29 mouse cellular contexts compared by ENCODE assay signal in the genomic region with DNA sequence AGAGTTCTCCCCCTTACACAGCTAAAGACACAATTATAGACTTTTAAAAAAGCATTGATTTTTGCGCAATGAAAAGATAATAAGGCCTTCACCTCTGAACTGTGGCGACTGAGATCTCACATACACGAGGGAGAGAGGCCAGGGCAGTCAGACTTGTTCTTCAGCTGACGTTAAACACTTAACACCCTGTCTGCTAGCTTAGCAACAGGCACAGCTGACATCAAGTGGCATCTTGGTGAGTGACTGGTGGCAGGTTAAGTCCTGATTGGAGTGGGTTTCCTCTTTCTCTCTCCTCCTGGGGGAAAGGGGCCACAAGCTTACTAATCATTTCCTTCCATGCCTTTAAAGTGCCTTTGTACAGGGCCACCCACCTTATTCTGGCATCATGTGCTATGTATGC. TPM values are rescaled to one million over a fixed set of nuclear protein-coding genes. Genes with fewer than 3 reads are reported as not detected.
DNase-seq lines count a peak whose midpoint lies in the region; ATAC-seq and TF ChIP-seq lines count a peak whose summit lies in the region.
"Had no signal": no experiment of that assay in that cellular context is flagged by ENCODE, and none has a peak within 500 bp of the region (broad histone marks: within the 10 kb centered on the region; RNA-seq: fewer than 3 reads in every experiment).

No protein-coding gene starts in this region.

- no peak for TF ChIP-seq CTCF in lung, embryonic 14.5 days (IDR thresholded peaks at IDR 0.05; ENCODE audit: low read depth)
- TF ChIP-seq CTCF in brain, embryonic 14.5 days (IDR thresholded peaks at IDR 0.05; ENCODE audit: borderline replicate concordance, extremely low read depth, insufficient read depth, insufficient read length), result no peak

- no peak overlapping the region for H3K27ac ChIP-seq in embryonic facial prominence, embryonic 14.5 days (replicated peaks; ENCODE audit: low read depth, low read length)
- no peak overlapping the region for H3K27ac ChIP-seq in embryonic facial prominence, embryonic 10.5 days (replicated peaks)
- no peak overlapping the region for H3K27ac ChIP-seq in lung, embryonic 14.5 days (ENCODE audit: low read depth)
- no peak overlapping the region for H3K27ac ChIP-seq in lung, embryonic 16.5 days (ENCODE audit: low read length)
- H3K27ac ChIP-seq: embryonic facial prominence, embryonic 12.5 days; embryonic facial prominence, embryonic 15.5 days; forebrain, embryonic 10.5 days; forebrain, embryonic 12.5 days had no signal

- no peaks in the 10 kb centered on the region for H3K9me3 ChIP-seq in embryonic facial prominence, embryonic 14.5 days (ENCODE audit: control insufficient read depth, low read length)
- H3K9me3 ChIP-seq in embryonic facial prominence, embryonic 10.5 days, result no peaks in the 10 kb centered on the region
- no peaks in the 10 kb centered on the region for H3K9me3 ChIP-seq in lung, embryonic 14.5 days (ENCODE audit: low read depth, low read length)
- no peaks in the 10 kb centered on the region for H3K9me3 ChIP-seq in lung, embryonic 16.5 days (ENCODE audit: control insufficient read depth, low read length)
- H3K9me3 ChIP-seq: embryonic facial prominence, embryonic 12.5 days; embryonic facial prominence, embryonic 15.5 days; forebrain, embryonic 10.5 days; forebrain, embryonic 12.5 days; G1E had no signal

- peak; percentile 48 for DNase-seq in embryonic facial prominence, embryonic 14.5 days (ENCODE audit: low spot score)
- DNase-seq in embryonic facial prominence, embryonic 10.5 days (ENCODE audit: low spot score), result no peak
- peak; percentile 35 for DNase-seq in lung, embryonic 14.5 days
- no peak for DNase-seq in lung, adult 18-20 months
- DNase-seq in lung, postnatal 10 days, result no peak
- DNase-seq in brain, embryonic 14.5 days (ENCODE audit: low read depth), result peak; percentile 17
- DNase-seq: adrenal gland, adult 8-10 months; adrenal gland, postnatal 36 days; B cell, adult 2 months; cerebellum, adult 11 months; cerebellum, adult 18-20 months; cerebellum, adult 8-10 months; cerebellum, adult 9-11 months; cerebellum, postnatal 14 days; cerebellum, postnatal 36 days; embryo, embryonic 11 days had no signal

- H3K4me2 ChIP-seq in embryonic facial prominence, embryonic 14.5 days (ENCODE audit: low read depth, low read length), result no peak overlapping the region
- H3K4me2 ChIP-seq in lung, embryonic 14.5 days, result no peak overlapping the region
- H3K4me2 ChIP-seq in lung, embryonic 16.5 days (ENCODE audit: low read depth, low read length), result no peak overlapping the region
- H3K4me2 ChIP-seq: embryonic facial prominence, embryonic 12.5 days; embryonic facial prominence, embryonic 15.5 days; forebrain, embryonic 12.5 days had no signal

- peak; percentile 38; the same call in 1 of the 2 replicates for ATAC-seq in embryonic facial prominence, embryonic 14.5 days (ENCODE audit: low read depth)
- peak; percentile 83; the same call in 1 of the 2 replicates for ATAC-seq in lung, embryonic 14.5 days (ENCODE audit: insufficient read depth)
- ATAC-seq in lung, embryonic 16.5 days (ENCODE audit: low read depth), result peak; percentile 70; the same call in 1 of the 2 replicates
- ATAC-seq: activated CD4-positive, CD25-positive, alpha-beta regulatory T cell, adult 4 months; CD4-positive, CD25-positive, alpha-beta regulatory T cell, adult 4 months; forebrain, embryonic 14.5 days; forebrain, embryonic 16.5 days; Patski had no signal

- no peak overlapping the region for H3K9ac ChIP-seq in embryonic facial prominence, embryonic 14.5 days (ENCODE audit: low read depth, low read length)
- H3K9ac ChIP-seq in lung, embryonic 14.5 days, result no peak overlapping the region
- no peak overlapping the region for H3K9ac ChIP-seq in lung, embryonic 16.5 days (ENCODE audit: low read length)
- H3K9ac ChIP-seq: embryonic facial prominence, embryonic 12.5 days; embryonic facial prominence, embryonic 15.5 days; forebrain, embryonic 12.5 days had no signal

- 40% methylated on average over 4 of the region's 4 CpGs for WGBS in embryonic facial prominence, embryonic 14.5 days
- 73% methylated on average over 4 of the region's 4 CpGs for WGBS in embryonic facial prominence, embryonic 10.5 days
- 30% methylated on average over 4 of the region's 4 CpGs for WGBS in lung, embryonic 14.5 days
- WGBS in lung, embryonic 16.5 days, result 28% methylated on average over 4 of the region's 4 CpGs

- H3K4me3 ChIP-seq in embryonic facial prominence, embryonic 14.5 days (ENCODE audit: low read depth, low read length), result no peak overlapping the region
- no peak overlapping the region for H3K4me3 ChIP-seq in embryonic facial prominence, embryonic 10.5 days
- no peak overlapping the region for H3K4me3 ChIP-seq in lung, embryonic 14.5 days (ENCODE audit: low read depth, low read length)
- H3K4me3 ChIP-seq in lung, embryonic 16.5 days (ENCODE audit: low read length), result no peak overlapping the region
- H3K4me3 ChIP-seq: embryonic facial prominence, embryonic 12.5 days; embryonic facial prominence, embryonic 15.5 days; erythroblast, embryonic 14.5 days; forebrain, embryonic 10.5 days; forebrain, embryonic 12.5 days had no signal

- TF ChIP-seq POLR2A in brain, embryonic 14.5 days (IDR thresholded peaks at IDR 0.05; ENCODE audit: borderline replicate concordance, extremely low read depth, insufficient read depth, insufficient read length, poor library complexity, severe bottlenecking), result no peak

- H3K27me3 ChIP-seq in embryonic facial prominence, embryonic 14.5 days (replicated peaks; ENCODE audit: control insufficient read depth, insufficient read depth, low read length), result peaks cover 13% of the 10 kb centered on the region
- H3K27me3 ChIP-seq in embryonic facial prominence, embryonic 10.5 days (replicated peaks; ENCODE audit: low read depth, poor library complexity, severe bottlenecking), result peaks cover 16% of the 10 kb centered on the region
- H3K27me3 ChIP-seq in lung, embryonic 14.5 days (ENCODE audit: insufficient read depth, low read length), result peaks cover 7% of the 10 kb centered on the region
- peaks cover 4% of the 10 kb centered on the region; the same call in 1 of the 2 replicates for H3K27me3 ChIP-seq in lung, embryonic 16.5 days (ENCODE audit: control insufficient read depth, insufficient read depth, low read depth, low read length)
- H3K27me3 ChIP-seq: CH12.LX, Patski had no signal

- H3K36me3 ChIP-seq in embryonic facial prominence, embryonic 14.5 days (ENCODE audit: control insufficient read depth, insufficient read depth, low read length), result no peaks in the 10 kb centered on the region
- H3K36me3 ChIP-seq in embryonic facial prominence, embryonic 10.5 days (replicated peaks), result no peaks in the 10 kb centered on the region
- no peaks in the 10 kb centered on the region for H3K36me3 ChIP-seq in lung, embryonic 14.5 days (ENCODE audit: insufficient read depth)
- H3K36me3 ChIP-seq in lung, embryonic 16.5 days (ENCODE audit: control insufficient read depth, insufficient read depth, low read length), result no peaks in the 10 kb centered on the region
- H3K36me3 ChIP-seq: embryonic facial prominence, embryonic 12.5 days; embryonic facial prominence, embryonic 15.5 days; forebrain, embryonic 10.5 days; forebrain, embryonic 12.5 days; G1E had no signal

- no peaks in the 10 kb centered on the region for H3K4me1 ChIP-seq in embryonic facial prominence, embryonic 14.5 days (ENCODE audit: control insufficient read depth, insufficient read depth, low read length)
- 0 out of 2 replicates have a peak, but pooled peaks cover 4% of the 10 kb centered on the region for H3K4me1 ChIP-seq in embryonic facial prominence, embryonic 10.5 days
- H3K4me1 ChIP-seq in lung, embryonic 14.5 days (ENCODE audit: insufficient read depth), result no peaks in the 10 kb centered on the region
- H3K4me1 ChIP-seq in lung, embryonic 16.5 days (replicated peaks; ENCODE audit: control insufficient read depth, insufficient read depth, low read length), result no peaks in the 10 kb centered on the region; the same call in 1 of the 2 replicates
- H3K4me1 ChIP-seq: embryonic facial prominence, embryonic 12.5 days; embryonic facial prominence, embryonic 15.5 days; forebrain, embryonic 12.5 days had no signal

RNA-seq across cellular contexts. Expression of gene Mtnr1b, which starts 4.3 kb away (rescaled TPM):
- not detected in 2 replicates for polyA plus RNA-seq in embryonic facial prominence, embryonic 14.5 days (2014; fragmentation: Nextera tagmentation; extraction: Ambion mirVana)
- not detected in 2 replicates for polyA plus RNA-seq in embryonic facial prominence, embryonic 10.5 days (2016; fragmentation: Nextera tagmentation; extraction: Ambion mirVana)
- polyA plus RNA-seq in lung, embryonic 14.5 days (2014; fragmentation: Nextera tagmentation; extraction: Ambion mirVana), result not detected in 2 replicates
- not detected in 2 replicates for polyA plus RNA-seq in lung, embryonic 16.5 days (2015; fragmentation: Nextera tagmentation; extraction: Ambion mirVana)
- not detected in 2 replicates for polyA plus RNA-seq in brain, embryonic 14.5 days (2012; rRNA removed)
- polyA plus RNA-seq: activated CD4-positive, CD25-positive, alpha-beta regulatory T cell, adult 4 months; CD4-positive, CD25-positive, alpha-beta regulatory T cell, adult 4 months; embryonic facial prominence, embryonic 12.5 days; embryonic facial prominence, embryonic 15.5 days; erythroblast, embryonic 14.5 days; forebrain, embryonic 10.5 days; forebrain, embryonic 12.5 days; forebrain, embryonic 14.5 days; forebrain, embryonic 16.5 days; G1E; Patski had no signal

Comparison
In these comparisons a context has a peak if more than half of its experiments do, and no peak if none do; other contexts are left out.
1. DNase-seq: peak in embryonic facial prominence, embryonic 14.5 days (single experiment), lung, embryonic 14.5 days (single experiment) and brain, embryonic 14.5 days (single experiment); none in embryonic facial prominence, embryonic 10.5 days (single experiment), lung, adult 18-20 months (0 of 2) and lung, postnatal 10 days (single experiment).
2. Peak in every context shown above with its lines, with median percentiles within 50 percentile points of each other: ATAC-seq.